Mouse (Mus musculus) liver, adult 2 months (tissue): ENCODE data around the gene Hs6st3. TPM values are rescaled to one million over a fixed set of nuclear protein-coding genes. Genes with fewer than 3 reads are reported as not detected.

Experiments used
- DNase-seq: peaks from one replicate; pipeline ENCODE4 v3.0.0-alpha.2; 2011; ENCODE audit warnings: low read depth, low spot score; ENCODE audit errors: extremely low read depth
- H3K27ac ChIP-seq: fragments of 200-500 bp; replicated peaks from 2 replicates; pipeline ENCODE4 v1.5.1; 2012; ENCODE audit warnings: low read depth, mild to moderate bottlenecking, control low read depth, inconsistent platforms, low read length; ENCODE audit not compliant: insufficient read depth
- H3K27me3 ChIP-seq: fragments of 200-500 bp; 2 replicates; pipeline ENCODE4 v1.6.1; 2012; ENCODE audit warnings: mild to moderate bottlenecking, moderate library complexity, low read length, inconsistent platforms; ENCODE audit not compliant: control insufficient read depth, insufficient read depth
- H3K36me3 ChIP-seq: fragments of 200-500 bp; 2 replicates; pipeline ENCODE4 v1.6.1; 2012; ENCODE audit warnings: low read length, inconsistent platforms; ENCODE audit not compliant: control insufficient read depth, insufficient read depth
- H3K4me1 ChIP-seq: fragments of 200-500 bp; 2 replicates; pipeline ENCODE4 v1.6.1; 2011; ENCODE audit warnings: low read length; ENCODE audit not compliant: control insufficient read depth, insufficient read depth
- H3K4me3 ChIP-seq: fragments of 200-500 bp; 2 replicates; pipeline ENCODE4 v1.5.1; 2011; ENCODE audit warnings: low read depth, mild to moderate bottlenecking, control low read depth, low read length, moderate library complexity; ENCODE audit not compliant: insufficient read depth
- H3K79me2 ChIP-seq: fragments of 200-500 bp; 2 replicates; pipeline ENCODE4 v1.6.1; 2012; ENCODE audit warnings: inconsistent platforms, mild to moderate bottlenecking, low read length, moderate library complexity; ENCODE audit not compliant: control insufficient read depth, insufficient read depth
- H3K9ac ChIP-seq: fragments of 200-500 bp; 2 replicates; pipeline ENCODE4 v1.6.1; 2012; ENCODE audit warnings: low read depth, mild to moderate bottlenecking, control low read depth, inconsistent platforms, low read length
- CTCF ChIP-seq: fragments of 200-500 bp; IDR thresholded peaks from 2 replicates; pipeline ENCODE4 v1.5.1; 2011; ENCODE audit warnings: low read depth, low read length, control low read depth
- POLR2A ChIP-seq: fragments of 200-500 bp; IDR thresholded peaks from 2 replicates; pipeline ENCODE4 v1.6.1; 2011; ENCODE audit warnings: low read length, control low read depth; ENCODE audit not compliant: insufficient read depth; ENCODE audit errors: extremely low read depth
- WGBS: fragments of 180-500 bp; shearing (Covaris S2); methylation state at CpG from one replicate; pipeline ENCODE4 v1.1.7; 2018; 5-methylcytosine and 5-hydroxymethylcytosine counted together
- polyA plus RNA-seq: library from polyadenylated mRNA; depleted of rRNA; stranded (reverse); fragments of >200 nt; gene quantifications from 2 replicates; pipeline ENCODE4 v1.2.3, GENCODE M21; 2012
- total RNA-seq: library from RNA; depleted of rRNA; stranded (reverse); fragments of >200 nt; gene quantifications from 2 replicates; pipeline ENCODE4 v1.2.3, GENCODE M21; 2014

Gene Hs6st3
- total and polyA plus RNA-seq, 2 experiments: 0.06 to 0.09 TPM

GRCm38 (mm10) chr14:119714712-119715111 lies 576.6 kb downstream of the Hs6st3 start:
- H3K27me3 ChIP-seq: no peaks in the 10 kb centered on the region
- H3K27ac ChIP-seq: no peak overlapping the region
- H3K4me1 ChIP-seq: no peaks in the 10 kb centered on the region
- DNase-seq: no peak
- H3K36me3 ChIP-seq: no peaks in the 10 kb centered on the region
- H3K9ac ChIP-seq: no peak overlapping the region
- H3K79me2 ChIP-seq: no peaks in the 10 kb centered on the region
- TF ChIP-seq POLR2A (no peak), CTCF (no peak)
- H3K4me3 ChIP-seq: no peak overlapping the region
- WGBS: 76% methylated on average over 3 of the region's 3 CpGs

GRCm38 (mm10) chr14:119717323-119717722 lies 579.2 kb downstream of the Hs6st3 start:
- no peaks in the 10 kb centered on the region for H3K36me3 ChIP-seq
- no peak for DNase-seq
- TF ChIP-seq CTCF: no peak
- TF ChIP-seq POLR2A: no peak
- H3K9ac ChIP-seq: no peak overlapping the region
- no peaks in the 10 kb centered on the region for H3K79me2 ChIP-seq
- H3K4me3 ChIP-seq: no peak overlapping the region
- H3K27me3 ChIP-seq: no peaks in the 10 kb centered on the region
- H3K27ac ChIP-seq: no peak overlapping the region
- H3K4me1 ChIP-seq: no peaks in the 10 kb centered on the region
- WGBS: 76% methylated on average over 1 of the region's 1 CpGs

GRCm38 (mm10) chr14:119725102-119725501 lies 587.0 kb downstream of the Hs6st3 start:
- no peak overlapping the region for H3K4me3 ChIP-seq
- TF ChIP-seq POLR2A (no peak), CTCF (no peak)

GRCm38 (mm10) chr14:119731436-119732080 lies 593.4 kb downstream of the Hs6st3 start:
- H3K4me1 ChIP-seq: no peaks in the 10 kb centered on the region
- no peak overlapping the region for H3K9ac ChIP-seq
- TF ChIP-seq CTCF (no peak), POLR2A (no peak)
- 75% methylated on average over 7 of the region's 7 CpGs for WGBS
- no peak overlapping the region for H3K27ac ChIP-seq
- DNase-seq: no peak
- no peaks in the 10 kb centered on the region for H3K36me3 ChIP-seq
- no peaks in the 10 kb centered on the region for H3K79me2 ChIP-seq
- no peaks in the 10 kb centered on the region for H3K27me3 ChIP-seq
- no peak overlapping the region for H3K4me3 ChIP-seq

More at GRCm38 (mm10) chr14:119725102-119725501, 587.0 kb downstream of the Hs6st3 start:
- DNase-seq: no peak
- Histone ChIP-seq H3K79me2 (no peaks in the 10 kb centered on the region), H3K27ac (no peak overlapping the region), H3K36me3 (no peaks in the 10 kb centered on the region), H3K4me1 (no peaks in the 10 kb centered on the region), H3K9ac (no peak overlapping the region), H3K27me3 (no peaks in the 10 kb centered on the region)
- WGBS: 77% methylated on average over 6 of the region's 6 CpGs

GRCm38 (mm10) chr14:119732219-119732618 lies 594.1 kb downstream of the Hs6st3 start:
- no peaks in the 10 kb centered on the region for H3K79me2 ChIP-seq
- no peak for TF ChIP-seq CTCF
- no peak overlapping the region for H3K9ac ChIP-seq
- H3K4me1 ChIP-seq: no peaks in the 10 kb centered on the region
- H3K36me3 ChIP-seq: no peaks in the 10 kb centered on the region
- WGBS: 93% methylated on average over 4 of the region's 4 CpGs
- H3K27ac ChIP-seq: no peak overlapping the region
- no peak for DNase-seq
- no peak overlapping the region for H3K4me3 ChIP-seq
- H3K27me3 ChIP-seq: no peaks in the 10 kb centered on the region

- Histone ChIP-seq H3K27me3 (no peaks in the 10 kb centered on the region), H3K79me2 (no peaks in the 10 kb centered on the region), H3K9ac (no peak overlapping the region), H3K27ac (no peak overlapping the region), H3K4me3 (no peak overlapping the region), H3K4me1 (no peaks in the 10 kb centered on the region), H3K36me3 (no peaks in the 10 kb centered on the region)
- 74% methylated on average over 5 of the region's 5 CpGs for WGBS
- no peak for DNase-seq
- TF ChIP-seq POLR2A (no peak), CTCF (no peak)
Observed at GRCm38 (mm10) chr14:119737408-119737961, 599.3 kb downstream of the Hs6st3 start.
